Mouse (Mus musculus) retina, postnatal 1 day (tissue): ENCODE data around the gene Taf9.

Experiments used
- DNase-seq: peaks from one replicate; pipeline ENCODE4 v3.0.0-alpha.2; 2012

Gene Taf9

DNA sequence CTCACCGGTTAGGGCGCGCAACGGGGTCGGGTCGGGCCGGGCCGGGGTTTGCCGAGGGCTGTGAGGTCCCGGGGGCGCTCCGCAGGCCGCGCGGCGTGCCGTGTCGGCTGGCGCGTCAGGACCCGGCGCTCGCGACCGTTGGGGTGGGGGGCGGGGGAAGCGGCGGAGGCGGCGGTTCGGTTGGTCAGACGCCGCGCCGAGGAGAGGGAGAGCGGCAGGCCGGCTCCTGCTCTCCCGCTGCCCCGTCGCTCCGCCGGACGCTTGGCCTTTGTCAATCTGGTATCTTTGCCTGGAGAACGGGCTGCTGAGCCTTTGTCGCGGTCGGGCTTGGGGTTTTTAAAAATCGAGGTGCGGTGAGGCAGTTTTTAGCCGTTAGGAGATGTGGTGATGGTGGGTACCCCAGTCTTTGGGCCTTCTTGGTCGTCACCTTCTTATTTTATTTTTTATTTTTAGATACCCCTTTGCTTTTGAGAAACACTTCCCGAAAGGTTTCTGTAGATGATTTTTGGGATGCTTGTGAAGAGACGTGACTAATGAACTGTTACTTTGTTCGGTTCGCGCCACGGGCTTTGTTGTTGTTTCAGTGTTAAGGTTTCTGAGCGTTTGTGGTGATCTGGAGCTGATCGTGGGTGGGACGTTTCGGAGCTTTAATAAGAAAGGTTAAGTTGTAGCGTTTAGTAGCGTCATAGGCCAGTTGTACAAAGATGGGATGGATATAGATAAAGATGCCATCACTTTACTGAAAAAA is at the start of gene Taf9:
Taf9 (plus strand) TSS at position 141 of the 748 bp plus-strand sequence.
- DNase-seq: no peak

GRCm38 (mm10) chr13:100602239-100602902 is 49.0 kb upstream of the Taf9 start:
- no peak for DNase-seq

DNA sequence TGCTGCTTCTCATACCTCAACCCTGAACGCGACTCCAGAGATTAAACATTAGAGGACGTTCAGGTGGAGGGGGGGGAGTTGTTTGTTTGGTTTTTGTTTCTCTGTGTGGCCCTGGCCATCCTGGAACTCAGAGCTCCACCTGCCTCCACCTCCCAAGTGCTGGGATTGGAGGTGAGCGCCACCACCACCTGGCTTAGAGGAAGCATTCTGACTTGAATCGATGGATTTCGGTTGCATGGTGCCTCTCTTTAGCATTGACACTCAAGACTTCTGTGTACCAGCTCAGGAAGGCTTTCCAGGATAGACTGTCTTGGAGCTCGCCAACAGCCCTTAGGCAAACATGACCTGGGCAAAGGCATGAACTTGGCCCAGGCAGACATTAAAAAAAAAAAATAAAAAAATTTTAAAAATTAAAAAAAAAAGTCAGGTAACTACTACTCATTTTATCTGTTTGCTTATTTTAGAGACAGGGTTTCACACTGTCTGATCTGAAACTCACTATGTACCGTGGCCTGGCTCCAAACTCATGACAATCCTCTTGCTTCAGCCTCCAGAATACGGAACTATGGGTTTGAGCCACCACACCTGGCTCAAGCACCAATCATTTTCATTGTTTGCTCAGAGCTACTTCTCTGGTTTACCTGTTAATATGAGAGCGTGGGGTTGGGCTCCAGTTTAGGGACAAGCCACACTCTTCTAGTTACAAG is 48.2 kb upstream of the Taf9 start:
- no peak for DNase-seq

DNA sequence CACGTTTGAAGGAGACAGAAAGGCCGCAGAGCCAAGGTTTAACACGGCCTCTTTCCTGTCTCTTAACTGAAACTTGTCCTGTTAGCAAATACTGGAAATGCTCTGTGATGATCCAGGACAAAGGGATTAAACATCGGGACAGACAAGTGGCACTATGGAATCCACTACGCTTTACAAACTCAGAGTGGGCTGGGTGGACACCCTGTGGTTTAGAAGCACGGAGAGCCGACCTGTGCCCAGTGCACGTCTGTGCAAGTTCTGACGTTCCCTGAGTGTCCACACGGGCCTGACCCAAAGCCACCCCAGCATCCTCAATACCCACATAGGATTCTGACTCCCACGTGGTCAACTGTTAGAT is 47.7 kb upstream of the Taf9 start:
- DNase-seq: no peak

- no peak for DNase-seq
Measured at GRCm38 (mm10) chr13:100605845-100606244, 45.5 kb upstream of the Taf9 start.

DNA sequence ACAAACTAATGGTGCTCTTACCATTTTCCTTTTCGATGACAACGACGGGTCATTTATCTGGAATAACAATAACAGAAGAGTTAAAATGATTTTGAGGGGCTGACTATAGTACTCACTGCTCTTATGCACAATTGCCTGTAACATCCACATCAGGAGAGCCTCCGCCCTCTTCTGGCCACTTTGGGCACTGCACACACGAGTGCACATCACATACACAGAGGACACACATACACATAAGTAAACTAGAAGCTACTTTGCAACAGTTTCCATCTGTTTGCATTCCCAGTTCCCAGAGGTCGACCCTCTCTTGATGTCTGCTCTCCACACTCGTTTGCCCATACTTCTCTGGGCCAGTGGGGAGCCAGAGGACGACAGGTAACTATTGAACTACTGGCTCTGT is 43.6 kb upstream of the Taf9 start:
- DNase-seq: no peak

DNA sequence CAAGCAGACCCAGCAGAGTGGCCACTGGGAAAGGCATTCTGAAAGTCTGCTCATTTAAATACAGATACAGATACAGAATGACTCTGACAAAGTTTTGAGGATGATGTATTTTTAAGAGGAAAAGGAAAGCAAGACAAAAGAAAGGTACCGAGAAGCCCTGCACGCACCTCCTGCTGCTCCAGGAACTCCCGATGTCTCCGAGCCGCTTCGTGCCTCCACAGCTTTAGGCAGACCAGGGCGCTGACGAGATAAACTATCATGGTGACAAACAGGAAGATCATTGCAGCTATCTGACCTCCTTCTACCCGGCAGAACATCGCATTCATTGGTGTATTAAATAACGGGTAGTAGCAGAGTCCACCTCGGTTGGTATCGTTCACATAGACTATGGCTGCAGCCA is 40.1 kb upstream of the Taf9 start:
- DNase-seq: no peak

DNA sequence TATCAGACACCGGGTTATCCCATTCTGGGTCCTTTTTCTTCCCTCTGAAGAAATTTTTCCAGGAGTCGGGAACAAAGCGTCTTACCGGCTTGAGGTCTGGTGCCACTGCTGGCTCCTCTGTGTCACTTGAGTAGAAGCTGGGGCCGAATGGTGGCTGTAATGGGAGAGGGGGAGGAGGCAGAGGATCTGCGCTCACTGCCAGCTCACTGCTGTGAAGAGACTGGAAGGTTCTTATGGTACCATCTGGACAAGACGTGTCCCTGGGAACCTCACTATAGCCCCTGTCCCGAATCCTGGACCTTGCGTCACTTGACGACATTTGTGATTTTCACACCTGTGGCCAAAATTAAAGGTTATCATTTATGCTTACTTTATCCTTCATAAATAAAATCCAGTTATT is 39.1 kb upstream of the Taf9 start:
- DNase-seq: no peak

- peak; percentile 12 for DNase-seq
Measured at GRCm38 (mm10) chr13:100612903-100613302, 38.5 kb upstream of the Taf9 start.

- peak; percentile 53 for DNase-seq
Measured at GRCm38 (mm10) chr13:100616181-100617087, 34.9 kb upstream of the Taf9 start, which contains the start of gene Marveld2. TSS of gene Marveld2 (minus strand) at chr13:100616971.

DNA sequence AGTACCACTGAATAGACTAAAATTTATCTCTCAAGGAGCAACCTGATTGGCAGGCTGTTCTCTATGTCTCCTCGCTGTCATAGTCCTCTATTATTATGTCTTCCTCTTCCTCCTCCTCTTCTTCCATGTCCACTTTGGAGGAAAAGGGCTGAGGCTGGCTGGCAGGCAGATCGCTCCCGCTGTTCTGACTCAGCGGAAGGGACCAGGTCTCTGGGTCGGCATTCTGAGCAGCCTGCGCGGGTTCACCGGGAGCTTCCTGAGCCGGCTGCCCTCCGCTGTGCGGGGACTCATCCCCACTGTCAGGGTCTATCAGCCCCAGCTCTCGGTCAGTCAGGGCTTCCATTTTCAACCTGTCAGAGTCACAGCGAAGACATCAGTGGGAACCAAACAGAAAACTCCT is 33.8 kb upstream of the Taf9 start:
- no peak for DNase-seq

- no peak for DNase-seq
Measured at GRCm38 (mm10) chr13:100622241-100622640, 29.1 kb upstream of the Taf9 start.

- no peak for DNase-seq
Measured at GRCm38 (mm10) chr13:100634106-100634691, 17.2 kb upstream of the Taf9 start.

DNA sequence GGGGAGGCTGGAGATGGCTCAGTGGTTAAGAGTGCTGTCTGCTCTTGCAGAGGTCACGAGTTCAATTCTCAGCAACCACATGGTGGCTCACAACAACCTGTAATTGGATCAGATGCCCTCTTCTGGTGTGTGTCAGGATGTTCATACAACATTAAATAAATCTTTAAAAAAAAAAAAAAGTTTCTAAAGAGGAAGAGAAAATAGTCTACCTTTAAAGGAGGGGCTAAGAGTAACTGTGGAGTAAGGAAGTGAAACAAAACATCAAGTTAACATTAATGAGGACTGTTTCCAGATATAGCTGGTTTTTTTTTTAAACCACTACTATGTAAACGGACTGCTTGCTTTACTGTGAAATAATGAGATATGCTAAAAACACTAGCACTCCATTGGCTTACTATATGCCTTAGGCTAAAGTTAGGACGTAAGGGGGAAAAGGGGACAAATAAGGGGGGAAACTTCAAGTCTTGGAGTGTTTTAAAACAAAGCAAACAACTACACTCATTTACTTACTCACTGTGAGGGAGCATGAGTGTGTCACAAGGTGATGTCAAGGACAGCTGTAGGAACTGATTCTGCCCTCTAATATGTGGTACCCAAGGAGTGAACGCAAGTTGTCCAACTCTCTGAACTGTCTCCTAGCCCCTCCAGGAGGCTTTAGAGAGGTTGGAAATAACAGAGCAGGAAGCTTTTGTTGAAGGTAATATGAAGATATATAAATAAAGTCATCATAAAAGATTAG is 8.7 kb upstream of the Taf9 start:
- DNase-seq: no peak

- no peak for DNase-seq
Measured at GRCm38 (mm10) chr13:100648223-100648622, 3.2 kb upstream of the Taf9 start.

DNA sequence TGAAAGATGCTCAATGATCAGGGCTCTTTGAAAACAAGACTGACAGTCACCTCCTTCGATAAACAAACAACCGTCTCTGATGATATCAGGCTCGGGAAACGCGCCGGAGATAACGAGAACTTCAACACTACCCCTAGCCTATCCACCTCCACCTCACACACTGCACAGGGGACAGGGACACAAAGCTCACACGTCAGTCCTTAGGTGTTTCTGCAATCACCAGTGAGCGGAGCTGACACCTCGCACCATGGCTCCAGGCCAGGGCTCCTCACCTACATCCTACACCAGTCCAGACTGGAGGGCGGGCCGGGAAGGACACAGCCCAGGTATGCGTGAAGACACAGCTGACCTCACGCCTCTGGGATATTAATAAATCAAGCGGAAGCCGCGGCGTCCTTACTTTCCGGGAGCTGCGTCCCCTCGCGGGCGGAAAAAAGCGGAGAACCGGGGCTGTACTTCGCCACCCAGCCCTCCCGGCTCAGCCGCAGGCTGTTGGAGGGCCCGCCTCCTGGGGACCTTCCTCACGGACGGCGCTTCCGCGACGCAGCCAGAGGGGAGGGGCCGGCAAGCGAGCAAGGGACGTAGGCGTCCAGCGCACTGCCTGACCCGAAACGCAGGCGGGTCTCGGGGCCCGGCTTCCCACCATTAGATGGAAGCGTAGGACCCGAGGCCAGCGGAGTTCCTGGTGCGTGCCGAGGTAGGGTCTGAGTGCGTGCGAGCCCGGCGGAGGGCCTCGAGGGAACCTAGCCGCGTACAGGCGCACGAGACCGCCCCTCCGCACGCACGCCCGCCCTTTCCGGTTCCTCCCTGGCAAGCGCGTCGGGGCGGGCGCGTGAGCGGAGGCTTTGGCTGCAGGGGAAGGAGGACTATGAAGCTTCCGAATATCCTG is 585 bp upstream of the Taf9 start, which contains the start of the genes Ak6 and Rad17:
Ak6 (plus strand) TSS at position 430 of the 889 bp plus-strand sequence.
Rad17 (minus strand) TSS at position 502 of the 889 bp plus-strand sequence.
- DNase-seq: peak; percentile 97

- DNase-seq: no peak
Measured at GRCm38 (mm10) chr13:100658091-100658490, 6.7 kb downstream of the Taf9 start.

GRCm38 (mm10) chr13:100659864-100660456 is 8.6 kb downstream of the Taf9 start:
- peak; percentile 81 for DNase-seq

- peak; percentile 53 for DNase-seq
Measured at GRCm38 (mm10) chr13:100669291-100670022, 18.1 kb downstream of the Taf9 start, which contains the start of gene Ccdc125. TSS of gene Ccdc125 (plus strand) at chr13:100669717.
